Comparison of ENCODE assay signal across 13 mouse cellular contexts in genomic region chr9:44724665-44725064, GRCm38 (mm10). TPM values are rescaled to one million over a fixed set of nuclear protein-coding genes. Genes with fewer than 3 reads are reported as not detected.
DNase-seq lines count a peak whose midpoint lies in the region; ATAC-seq lines count a peak whose summit lies in the region.
"Had no signal": no experiment of that assay in that cellular context is flagged by ENCODE, and none has a peak within 500 bp of the region (broad histone marks: within the 10 kb centered on the region; RNA-seq: fewer than 3 reads in every experiment).

No protein-coding gene starts in this region.

- intact Hi-C loops in heart, postnatal 36 days (cut with DNase I) = no loop called here
- intact Hi-C loops in left cerebral cortex, postnatal 36 days (cut with DNase I) = loop anchor here (5.0 kb wide), 1 partner anchor 37 kb away; no protein-coding TSS in a partner anchor
- intact Hi-C loops in left cerebral cortex, postnatal 10 days (cut with DNase I) = no loop called here

- no peaks in the 10 kb centered on the region for H3K9me3 ChIP-seq in heart, embryonic 13.5 days
- no peaks in the 10 kb centered on the region for H3K9me3 ChIP-seq in hindbrain, embryonic 11.5 days (ENCODE audit: control insufficient read depth, low read length)
- no peaks in the 10 kb centered on the region for H3K9me3 ChIP-seq in midbrain, embryonic 15.5 days
- H3K9me3 ChIP-seq: liver, embryonic 15.5 days had no signal

- no peak for ATAC-seq in heart, embryonic 13.5 days (ENCODE audit: extremely low read depth, insufficient number of reproducible peaks, low FRiP score, low TSS enrichment)
- ATAC-seq in hindbrain, embryonic 11.5 days (ENCODE audit: low FRiP score) = no peak
- ATAC-seq in midbrain, embryonic 15.5 days (replicated peaks) = no peak

- no peak overlapping the region for H3K4me2 ChIP-seq in heart, embryonic 13.5 days
- H3K4me2 ChIP-seq in hindbrain, embryonic 11.5 days (replicated peaks; ENCODE audit: low read depth, low read length) = no peak overlapping the region
- no peak overlapping the region for H3K4me2 ChIP-seq in midbrain, embryonic 15.5 days
- H3K4me2 ChIP-seq: liver, embryonic 15.5 days had no signal

- H3K9ac ChIP-seq in heart, embryonic 13.5 days = peak overlapping the region; percentile 62
- H3K9ac ChIP-seq in hindbrain, embryonic 11.5 days (ENCODE audit: low read depth, low read length) = no peak overlapping the region
- H3K9ac ChIP-seq in midbrain, embryonic 15.5 days = no peak overlapping the region
- H3K9ac ChIP-seq: liver, embryonic 15.5 days had no signal

- peaks cover 10% of the 10 kb centered on the region; the same call in 1 of the 2 replicates for H3K36me3 ChIP-seq in heart, embryonic 13.5 days
- H3K36me3 ChIP-seq in hindbrain, embryonic 11.5 days (ENCODE audit: control insufficient read depth, insufficient read depth, low read length) = no peaks in the 10 kb centered on the region
- H3K36me3 ChIP-seq in midbrain, embryonic 15.5 days (replicated peaks) = no peaks in the 10 kb centered on the region
- H3K36me3 ChIP-seq: liver, embryonic 15.5 days had no signal

- H3K27me3 ChIP-seq in heart, embryonic 13.5 days (replicated peaks) = no peaks in the 10 kb centered on the region
- no peaks in the 10 kb centered on the region for H3K27me3 ChIP-seq in hindbrain, embryonic 11.5 days (ENCODE audit: control insufficient read depth, insufficient read depth, low read length)
- no peaks in the 10 kb centered on the region for H3K27me3 ChIP-seq in midbrain, embryonic 15.5 days (replicated peaks)
- H3K27me3 ChIP-seq: CH12.LX had no signal

- peaks cover 73% of the 10 kb centered on the region for H3K4me1 ChIP-seq in heart, embryonic 13.5 days
- peaks cover 26% of the 10 kb centered on the region for H3K4me1 ChIP-seq in brown adipose tissue, adult 24 weeks (ENCODE audit: control insufficient read depth, insufficient read depth, insufficient read length, low read length)
- H3K4me1 ChIP-seq in hindbrain, embryonic 11.5 days (replicated peaks; ENCODE audit: control insufficient read depth, insufficient read depth, low read length) = peaks cover 16% of the 10 kb centered on the region; the same call in 1 of the 2 replicates
- peaks cover 61% of the 10 kb centered on the region for H3K4me1 ChIP-seq in midbrain, embryonic 15.5 days

- peak overlapping the region; percentile 80; the same call in 1 of the 2 replicates for H3K27ac ChIP-seq in heart, embryonic 13.5 days (replicated peaks)
- peak overlapping the region; percentile 8; the same call in 1 of the 2 replicates for H3K27ac ChIP-seq in brown adipose tissue, adult 24 weeks (replicated peaks; ENCODE audit: low read depth, low read length)
- H3K27ac ChIP-seq in hindbrain, embryonic 11.5 days (ENCODE audit: low read depth, low read length) = peak overlapping the region; percentile 4; the same call in 1 of the 2 replicates
- H3K27ac ChIP-seq in midbrain, embryonic 15.5 days = 0 out of 2 replicates have a peak overlapping the region, but pooled peaks have one; percentile 35
- H3K27ac ChIP-seq: liver, embryonic 15.5 days had no signal

- no peak overlapping the region for H3K4me3 ChIP-seq in heart, embryonic 13.5 days
- H3K4me3 ChIP-seq in brown adipose tissue, adult 24 weeks (ENCODE audit: insufficient read depth, low read depth, low read length) = no peak overlapping the region
- H3K4me3 ChIP-seq in hindbrain, embryonic 11.5 days (ENCODE audit: low read depth, low read length) = no peak overlapping the region
- H3K4me3 ChIP-seq in midbrain, embryonic 15.5 days = no peak overlapping the region
- H3K4me3 ChIP-seq: left cerebral cortex, adult 2 months; liver, embryonic 15.5 days had no signal

- WGBS in heart, embryonic 13.5 days = 59% methylated on average over 2 of the region's 2 CpGs
- WGBS in hindbrain, embryonic 11.5 days = 37% methylated on average over 2 of the region's 2 CpGs
- WGBS in midbrain, embryonic 15.5 days = 33% methylated on average over 2 of the region's 2 CpGs

- DNase-seq in heart, postnatal 36 days = no peak
- no peak for DNase-seq in hindbrain, embryonic 11.5 days (ENCODE audit: low spot score)
- no peak for DNase-seq in left cerebral cortex, postnatal 36 days (ENCODE audit: low spot score in 2 of 2)
- DNase-seq in left cerebral cortex, postnatal 10 days (ENCODE audit: extremely low spot score in 1 of 2, low spot score in 2 of 2) = no peak
- DNase-seq in kidney, postnatal 36 days = no peak
- DNase-seq: right cerebral cortex, postnatal 4 days had no signal

RNA-seq across cellular contexts. Expression of gene Phldb1, which starts 10.3 kb away (rescaled TPM):
- polyA plus RNA-seq in heart, embryonic 13.5 days (2015; fragmentation: Nextera tagmentation; extraction: Ambion mirVana) = 20.2 and 24.4 TPM in 2 replicates
- 100 to 1,000 TPM; 110 to 140 TPM for total RNA-seq in heart, postnatal 36 days (2021)
- polyA plus RNA-seq in brown adipose tissue, adult 24 weeks (2012; ENCODE audit: insufficient read depth, insufficient read length, missing spikeins) = 19.6 and 27.6 TPM in 2 replicates
- polyA plus RNA-seq in hindbrain, embryonic 11.5 days (2014; fragmentation: Nextera tagmentation; extraction: Ambion mirVana) = 36.0 and 36.3 TPM in 2 replicates
- 56.5 and 58.9 TPM in 2 replicates for polyA plus RNA-seq in midbrain, embryonic 15.5 days (2015; fragmentation: Nextera tagmentation; extraction: Ambion mirVana)
- total RNA-seq in left cerebral cortex, postnatal 36 days (2021) = 10 to 100 TPM; 74.9 to 86.3 TPM
- 10 to 100 TPM; 82.6 to 89.0 TPM for total RNA-seq in left cerebral cortex, postnatal 10 days (2021)

RNA-seq across cellular contexts. Expression of gene Arcn1, which starts 43.0 kb away (rescaled TPM):
- 114 and 119 TPM in 2 replicates for polyA plus RNA-seq in heart, embryonic 13.5 days (2015; fragmentation: Nextera tagmentation; extraction: Ambion mirVana)
- 10 to 100 TPM; 84.4 to 89.0 TPM for total RNA-seq in heart, postnatal 36 days (2021)
- 68.4 and 96.1 TPM in 2 replicates for polyA plus RNA-seq in brown adipose tissue, adult 24 weeks (2012; ENCODE audit: insufficient read depth, insufficient read length, missing spikeins)
- polyA plus RNA-seq in hindbrain, embryonic 11.5 days (2014; fragmentation: Nextera tagmentation; extraction: Ambion mirVana) = 198 and 204 TPM in 2 replicates
- polyA plus RNA-seq in midbrain, embryonic 15.5 days (2015; fragmentation: Nextera tagmentation; extraction: Ambion mirVana) = 134 and 136 TPM in 2 replicates
- total RNA-seq in left cerebral cortex, postnatal 36 days (2021) = 10 to 100 TPM; 89.0 to 99.0 TPM
- 100 to 1,000 TPM; 103 to 113 TPM for total RNA-seq in left cerebral cortex, postnatal 10 days (2021)

RNA-seq across cellular contexts. Expression of gene Ift46, which starts 43.0 kb away (rescaled TPM):
- polyA plus RNA-seq in heart, embryonic 13.5 days (2015; fragmentation: Nextera tagmentation; extraction: Ambion mirVana) = 65.7 and 68.6 TPM in 2 replicates
- 10 to 100 TPM; 27.2 to 41.2 TPM for total RNA-seq in heart, postnatal 36 days (2021)
- 28.3 and 47.4 TPM in 2 replicates for polyA plus RNA-seq in brown adipose tissue, adult 24 weeks (2012; ENCODE audit: insufficient read depth, insufficient read length, missing spikeins)
- 142 and 154 TPM in 2 replicates for polyA plus RNA-seq in hindbrain, embryonic 11.5 days (2014; fragmentation: Nextera tagmentation; extraction: Ambion mirVana)
- polyA plus RNA-seq in midbrain, embryonic 15.5 days (2015; fragmentation: Nextera tagmentation; extraction: Ambion mirVana) = 168 and 169 TPM in 2 replicates
- total RNA-seq in left cerebral cortex, postnatal 36 days (2021) = 10 to 100 TPM; 65.0 to 72.9 TPM
- 10 to 100 TPM; 75.4 to 78.2 TPM for total RNA-seq in left cerebral cortex, postnatal 10 days (2021)

RNA-seq across cellular contexts. Expression of gene Treh, which starts 51.6 kb away (rescaled TPM):
- not detected in 2 replicates for polyA plus RNA-seq in heart, embryonic 13.5 days (2015; fragmentation: Nextera tagmentation; extraction: Ambion mirVana)
- not detected for total RNA-seq in heart, postnatal 36 days (2021)
- polyA plus RNA-seq in brown adipose tissue, adult 24 weeks (2012; ENCODE audit: insufficient read depth, insufficient read length, missing spikeins) = not detected in 2 replicates
- not detected in 2 replicates for polyA plus RNA-seq in hindbrain, embryonic 11.5 days (2014; fragmentation: Nextera tagmentation; extraction: Ambion mirVana)
- not detected in 2 replicates for polyA plus RNA-seq in midbrain, embryonic 15.5 days (2015; fragmentation: Nextera tagmentation; extraction: Ambion mirVana)
- under 1 TPM in 1 of 2 experiments, not detected in 1; 0.27 TPM for total RNA-seq in left cerebral cortex, postnatal 36 days (2021)
- total RNA-seq in left cerebral cortex, postnatal 10 days (2021) = not detected
- total RNA-seq: CH12.LX had no signal
- polyA plus RNA-seq: liver, embryonic 15.5 days; testis, adult 2 months had no signal

Comparison
In these comparisons a context has a peak if more than half of its experiments do, and no peak if none do; other contexts are left out.
1. H3K27ac ChIP-seq: peak in every context shown above with its lines; median percentile 80 in heart, embryonic 13.5 days; 35 in midbrain, embryonic 15.5 days; 8 in brown adipose tissue, adult 24 weeks; 4 in hindbrain, embryonic 11.5 days.